Mouse (Mus musculus): Measurements from ENCODE around the gene Otud7a. TPM values are rescaled to one million over a fixed set of nuclear protein-coding genes. Genes with fewer than 3 reads are reported as not detected.

Otud7a gene
- polyA plus RNA-seq, 1 experiment from 2014 or later = 2.5 TPM

GRCm38 (mm10) chr7:63768398-63769029, 324.0 kb downstream of the Otud7a start:
- Histone ChIP-seq H3K4me2 (ENCODE audit: low read length) (no peak overlapping the region), H3K27ac (ENCODE audit: low read length) (no peak overlapping the region), H3K9ac (replicated peaks; ENCODE audit: low read depth, low read length) (no peak overlapping the region), H3K4me3 (replicated peaks; ENCODE audit: low read length) (no peak overlapping the region), H3K9me3 (ENCODE audit: control insufficient read depth, low read length) (no peaks in the 10 kb centered on the region), H3K27me3 (replicated peaks; ENCODE audit: control insufficient read depth, insufficient read depth, low read length) (no peaks in the 10 kb centered on the region), H3K4me1 (replicated peaks; ENCODE audit: control insufficient read depth, insufficient read depth, low read length) (no peaks in the 10 kb centered on the region), H3K36me3 (ENCODE audit: control insufficient read depth, insufficient read depth) (no peaks in the 10 kb centered on the region)
- 57% methylated on average over 5 of the region's 5 CpGs for WGBS
- peak; percentile 73 for ATAC-seq

GRCm38 (mm10) chr7:63773268-63773667, 328.7 kb downstream of the Otud7a start:
- Histone ChIP-seq H3K4me3 (replicated peaks; ENCODE audit: low read length) (no peak overlapping the region), H3K9ac (replicated peaks; ENCODE audit: low read depth, low read length) (no peak overlapping the region), H3K36me3 (ENCODE audit: control insufficient read depth, insufficient read depth) (no peaks in the 10 kb centered on the region), H3K4me1 (replicated peaks; ENCODE audit: control insufficient read depth, insufficient read depth, low read length) (no peaks in the 10 kb centered on the region), H3K9me3 (ENCODE audit: control insufficient read depth, low read length) (no peaks in the 10 kb centered on the region), H3K27me3 (replicated peaks; ENCODE audit: control insufficient read depth, insufficient read depth, low read length) (no peaks in the 10 kb centered on the region), H3K4me2 (ENCODE audit: low read length) (no peak overlapping the region), H3K27ac (ENCODE audit: low read length) (no peak overlapping the region)
- WGBS = 100% methylated on average over 1 of the region's 1 CpGs
- ATAC-seq = no peak

- WGBS = 29% methylated on average over 1 of the region's 1 CpGs
- Histone ChIP-seq H3K27ac (ENCODE audit: low read length) (no peak overlapping the region), H3K4me1 (replicated peaks; ENCODE audit: control insufficient read depth, insufficient read depth, low read length) (no peaks in the 10 kb centered on the region), H3K4me3 (replicated peaks; ENCODE audit: low read length) (no peak overlapping the region), H3K27me3 (replicated peaks; ENCODE audit: control insufficient read depth, insufficient read depth, low read length) (no peaks in the 10 kb centered on the region), H3K9me3 (ENCODE audit: control insufficient read depth, low read length) (no peaks in the 10 kb centered on the region), H3K9ac (replicated peaks; ENCODE audit: low read depth, low read length) (no peak overlapping the region), H3K36me3 (ENCODE audit: control insufficient read depth, insufficient read depth) (no peaks in the 10 kb centered on the region), H3K4me2 (ENCODE audit: low read length) (no peak overlapping the region)
- ATAC-seq = no peak
Observed at GRCm38 (mm10) chr7:63774291-63774690, 329.7 kb downstream of the Otud7a start.

GRCm38 (mm10) chr7:63777328-63777727, 332.8 kb downstream of the Otud7a start:
- 94% methylated on average over 4 of the region's 4 CpGs for WGBS

GRCm38 (mm10) chr7:63780821-63781220, 336.3 kb downstream of the Otud7a start:
- H3K27me3 ChIP-seq (replicated peaks; ENCODE audit: control insufficient read depth, insufficient read depth, low read length) = no peaks in the 10 kb centered on the region
- H3K4me1 ChIP-seq (replicated peaks; ENCODE audit: control insufficient read depth, insufficient read depth, low read length) = no peaks in the 10 kb centered on the region
- no peak overlapping the region for H3K27ac ChIP-seq (ENCODE audit: low read length)
- H3K36me3 ChIP-seq (ENCODE audit: control insufficient read depth, insufficient read depth) = no peaks in the 10 kb centered on the region
- no peak overlapping the region for H3K4me2 ChIP-seq (ENCODE audit: low read length)
- ATAC-seq = no peak
- no peak overlapping the region for H3K9ac ChIP-seq (replicated peaks; ENCODE audit: low read depth, low read length)
- 91% methylated on average over 3 of the region's 3 CpGs for WGBS
- H3K9me3 ChIP-seq (ENCODE audit: control insufficient read depth, low read length) = no peaks in the 10 kb centered on the region
- no peak overlapping the region for H3K4me3 ChIP-seq (replicated peaks; ENCODE audit: low read length)

More at GRCm38 (mm10) chr7:63777328-63777727, 332.8 kb downstream of the Otud7a start:
- Histone ChIP-seq H3K9me3 (ENCODE audit: control insufficient read depth, low read length) (no peaks in the 10 kb centered on the region), H3K4me2 (ENCODE audit: low read length) (no peak overlapping the region), H3K9ac (replicated peaks; ENCODE audit: low read depth, low read length) (no peak overlapping the region), H3K36me3 (ENCODE audit: control insufficient read depth, insufficient read depth) (no peaks in the 10 kb centered on the region), H3K4me3 (replicated peaks; ENCODE audit: low read length) (no peak overlapping the region), H3K4me1 (replicated peaks; ENCODE audit: control insufficient read depth, insufficient read depth, low read length) (no peaks in the 10 kb centered on the region), H3K27ac (ENCODE audit: low read length) (no peak overlapping the region), H3K27me3 (replicated peaks; ENCODE audit: control insufficient read depth, insufficient read depth, low read length) (no peaks in the 10 kb centered on the region)
- ATAC-seq = no peak

GRCm38 (mm10) chr7:63789743-63790142, 345.2 kb downstream of the Otud7a start:
- no peak overlapping the region for H3K9ac ChIP-seq (replicated peaks; ENCODE audit: low read depth, low read length)
- H3K27ac ChIP-seq (ENCODE audit: low read length) = no peak overlapping the region
- H3K9me3 ChIP-seq (ENCODE audit: control insufficient read depth, low read length) = no peaks in the 10 kb centered on the region
- WGBS = 18% methylated on average over 5 of the region's 5 CpGs
- no peaks in the 10 kb centered on the region for H3K36me3 ChIP-seq (ENCODE audit: control insufficient read depth, insufficient read depth)
- H3K4me3 ChIP-seq (replicated peaks; ENCODE audit: low read length) = no peak overlapping the region
- no peaks in the 10 kb centered on the region for H3K27me3 ChIP-seq (replicated peaks; ENCODE audit: control insufficient read depth, insufficient read depth, low read length)
- H3K4me1 ChIP-seq (replicated peaks; ENCODE audit: control insufficient read depth, insufficient read depth, low read length) = no peaks in the 10 kb centered on the region
- H3K4me2 ChIP-seq (ENCODE audit: low read length) = no peak overlapping the region
- ATAC-seq = peak; percentile 82

GRCm38 (mm10) chr7:63796001-63796632, 351.6 kb downstream of the Otud7a start:
- no peak overlapping the region for H3K9ac ChIP-seq (replicated peaks; ENCODE audit: low read depth, low read length)
- ATAC-seq = peak; percentile 83
- no peak overlapping the region for H3K27ac ChIP-seq (ENCODE audit: low read length)
- no peaks in the 10 kb centered on the region for H3K27me3 ChIP-seq (replicated peaks; ENCODE audit: control insufficient read depth, insufficient read depth, low read length)
- no peaks in the 10 kb centered on the region for H3K9me3 ChIP-seq (ENCODE audit: control insufficient read depth, low read length)
- H3K4me1 ChIP-seq (replicated peaks; ENCODE audit: control insufficient read depth, insufficient read depth, low read length) = peaks cover 6% of the 10 kb centered on the region
- H3K4me2 ChIP-seq (ENCODE audit: low read length) = no peak overlapping the region
- 6% methylated on average over 8 of the region's 8 CpGs for WGBS
- no peaks in the 10 kb centered on the region for H3K36me3 ChIP-seq (ENCODE audit: control insufficient read depth, insufficient read depth)
- H3K4me3 ChIP-seq (replicated peaks; ENCODE audit: low read length) = no peak overlapping the region

GRCm38 (mm10) chr7:63798446-63798845, 353.9 kb downstream of the Otud7a start:
- H3K4me1 ChIP-seq (replicated peaks; ENCODE audit: control insufficient read depth, insufficient read depth, low read length) = peaks cover 6% of the 10 kb centered on the region
- H3K9ac ChIP-seq (replicated peaks; ENCODE audit: low read depth, low read length) = no peak overlapping the region
- H3K4me3 ChIP-seq (replicated peaks; ENCODE audit: low read length) = no peak overlapping the region
- H3K27ac ChIP-seq (ENCODE audit: low read length) = no peak overlapping the region
- no peaks in the 10 kb centered on the region for H3K9me3 ChIP-seq (ENCODE audit: control insufficient read depth, low read length)
- H3K36me3 ChIP-seq (ENCODE audit: control insufficient read depth, insufficient read depth) = no peaks in the 10 kb centered on the region
- 76% methylated on average over 3 of the region's 3 CpGs for WGBS
- H3K27me3 ChIP-seq (replicated peaks; ENCODE audit: control insufficient read depth, insufficient read depth, low read length) = no peaks in the 10 kb centered on the region
- no peak overlapping the region for H3K4me2 ChIP-seq (ENCODE audit: low read length)
- ATAC-seq = no peak

- WGBS = 92% methylated on average over 7 of the region's 7 CpGs
- Histone ChIP-seq H3K27ac (ENCODE audit: low read length) (no peak overlapping the region), H3K9ac (replicated peaks; ENCODE audit: low read depth, low read length) (no peak overlapping the region)
Observed at GRCm38 (mm10) chr7:63799304-63799703, 354.8 kb downstream of the Otud7a start.

More at GRCm38 (mm10) chr7:63799304-63799703, 354.8 kb downstream of the Otud7a start:
- no peak overlapping the region for H3K4me2 ChIP-seq (ENCODE audit: low read length)
- no peak for ATAC-seq
- H3K4me3 ChIP-seq (replicated peaks; ENCODE audit: low read length) = no peak overlapping the region
- H3K36me3 ChIP-seq (ENCODE audit: control insufficient read depth, insufficient read depth) = no peaks in the 10 kb centered on the region
- no peaks in the 10 kb centered on the region for H3K27me3 ChIP-seq (replicated peaks; ENCODE audit: control insufficient read depth, insufficient read depth, low read length)
- H3K9me3 ChIP-seq (ENCODE audit: control insufficient read depth, low read length) = no peaks in the 10 kb centered on the region
- peaks cover 6% of the 10 kb centered on the region for H3K4me1 ChIP-seq (replicated peaks; ENCODE audit: control insufficient read depth, insufficient read depth, low read length)

Measured in forebrain, embryonic 16.5 days (tissue).